Mouse (Mus musculus) cerebellum, postnatal 10 days (tissue): ENCODE measurements around the gene Zbtb42.
A peak's percentile ranks its signal among the peaks of the same experiment; 100 is the strongest.

Experiments used
- DNase-seq, 2 experiments: peaks; one replicate each; pipeline ENCODE4 v3.0.0; 2021; ENCODE audit warnings: mixed read lengths in 2 of 2

Gene Zbtb42

DNA sequence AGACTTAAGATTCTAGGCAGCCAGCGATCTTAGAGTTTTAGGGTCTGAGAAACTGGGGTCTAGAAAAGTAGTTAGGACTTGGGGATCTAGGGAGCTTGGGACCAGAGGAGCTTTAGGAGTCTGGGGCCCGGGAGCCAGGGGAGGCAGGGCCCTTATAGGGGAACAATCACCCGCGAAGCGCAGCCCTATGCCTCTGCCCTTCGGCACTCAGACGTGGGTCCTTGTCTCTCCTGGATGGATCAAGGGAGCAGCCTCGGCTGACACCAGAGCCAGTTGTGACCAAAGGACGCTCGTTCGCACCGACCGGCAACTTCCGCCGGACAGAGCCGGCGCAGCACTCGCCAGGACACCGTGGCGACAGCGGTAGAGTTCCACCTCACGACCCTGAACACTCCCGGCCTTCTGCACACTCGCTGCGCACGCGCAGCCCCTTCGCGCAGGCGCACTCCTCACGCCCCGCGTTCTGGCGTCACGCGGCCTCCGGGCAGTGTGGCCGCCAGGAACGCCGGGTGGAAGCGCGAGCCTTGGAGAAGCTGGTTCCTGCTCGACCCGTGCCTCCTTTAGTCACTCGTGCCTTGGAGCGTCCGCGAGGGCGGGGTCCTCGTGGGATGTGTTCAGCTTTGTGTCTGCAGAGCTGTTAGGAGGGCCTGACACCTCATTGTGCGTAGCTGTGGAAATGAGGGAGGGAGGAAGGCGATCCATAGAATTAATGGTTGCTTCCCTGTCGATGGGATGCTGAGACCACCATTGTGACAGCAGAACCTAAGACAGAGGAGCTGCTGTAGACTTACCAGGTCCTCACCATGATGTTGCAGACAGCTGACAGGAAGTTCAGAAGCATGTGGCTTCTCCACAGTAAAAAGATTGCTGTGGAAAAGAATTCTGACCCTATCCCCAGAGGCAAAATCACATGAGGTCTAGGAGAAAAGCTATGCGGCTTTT lies 14.8 kb downstream of the Zbtb42 start:
- peak; percentile 97 to 98 for DNase-seq

DNA sequence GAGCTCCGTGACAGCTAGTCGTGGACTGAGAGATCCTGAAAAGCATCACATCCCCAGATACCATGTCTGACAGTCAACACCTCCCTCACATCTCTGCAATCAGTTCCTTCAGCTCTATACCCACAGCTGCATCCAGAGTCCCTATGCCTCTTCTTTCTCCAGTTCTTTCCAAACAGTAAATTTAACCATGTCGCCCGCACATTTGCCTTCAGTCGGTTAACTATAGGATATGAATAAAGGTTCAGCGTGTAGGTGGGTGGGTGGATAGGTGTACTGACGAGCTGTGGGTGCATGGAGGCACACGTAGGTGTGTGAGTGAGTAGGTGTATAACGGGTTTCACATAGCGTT lies 15.5 kb downstream of the Zbtb42 start:
- DNase-seq, result no peak

DNA sequence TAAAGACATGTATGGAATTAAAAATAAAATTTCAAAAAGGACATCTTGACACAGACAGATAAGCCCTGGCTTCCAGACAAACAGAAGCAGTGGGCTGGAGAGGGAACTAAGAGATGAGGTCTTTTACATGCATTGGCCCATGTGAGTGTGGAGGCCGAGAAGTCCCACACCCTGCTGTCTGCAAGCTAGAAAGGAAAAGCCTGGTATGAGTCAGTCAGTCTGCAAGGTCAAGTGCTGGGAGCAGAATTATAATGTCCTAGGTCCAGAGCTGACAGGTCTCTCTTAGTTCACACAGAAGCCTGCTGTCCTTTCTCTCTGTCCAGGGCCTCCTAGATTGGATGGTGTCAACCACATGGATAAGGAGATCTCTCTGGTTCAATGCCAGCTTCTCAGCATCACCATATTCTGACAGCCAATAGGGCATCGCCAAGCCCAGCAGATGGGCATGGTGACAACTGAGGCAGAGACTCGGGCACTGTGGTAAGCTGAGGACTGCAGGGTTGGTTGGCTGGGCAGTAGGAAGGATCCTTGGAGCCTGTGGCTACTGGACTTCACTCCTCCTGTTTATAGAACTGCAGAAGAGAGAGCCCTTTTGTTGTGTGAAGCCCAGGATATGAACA lies 18.3 kb downstream of the Zbtb42 start:
- DNase-seq, result peak; percentile 79

DNA sequence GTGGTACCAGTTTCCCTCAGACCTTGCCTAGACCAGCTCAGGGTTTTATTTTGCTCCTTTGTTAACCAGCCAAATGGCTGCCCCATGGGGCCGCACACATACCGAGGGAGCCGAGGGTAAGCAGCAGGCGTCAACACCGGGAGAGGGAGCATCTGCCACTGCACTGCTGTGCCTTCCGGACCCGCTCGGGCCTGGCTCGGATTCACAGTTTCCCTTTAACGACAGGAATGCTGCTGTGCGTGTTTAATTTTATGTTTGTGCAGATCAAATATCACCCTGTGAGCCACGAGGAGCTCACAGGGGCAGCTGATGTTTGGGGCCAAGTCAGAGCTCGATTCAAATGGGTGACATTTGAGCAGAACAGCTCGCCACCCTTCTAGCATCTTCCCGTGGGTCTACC lies 21.9 kb downstream of the Zbtb42 start:
- peak in 1 of 2 experiments; percentile 34 for DNase-seq

DNA sequence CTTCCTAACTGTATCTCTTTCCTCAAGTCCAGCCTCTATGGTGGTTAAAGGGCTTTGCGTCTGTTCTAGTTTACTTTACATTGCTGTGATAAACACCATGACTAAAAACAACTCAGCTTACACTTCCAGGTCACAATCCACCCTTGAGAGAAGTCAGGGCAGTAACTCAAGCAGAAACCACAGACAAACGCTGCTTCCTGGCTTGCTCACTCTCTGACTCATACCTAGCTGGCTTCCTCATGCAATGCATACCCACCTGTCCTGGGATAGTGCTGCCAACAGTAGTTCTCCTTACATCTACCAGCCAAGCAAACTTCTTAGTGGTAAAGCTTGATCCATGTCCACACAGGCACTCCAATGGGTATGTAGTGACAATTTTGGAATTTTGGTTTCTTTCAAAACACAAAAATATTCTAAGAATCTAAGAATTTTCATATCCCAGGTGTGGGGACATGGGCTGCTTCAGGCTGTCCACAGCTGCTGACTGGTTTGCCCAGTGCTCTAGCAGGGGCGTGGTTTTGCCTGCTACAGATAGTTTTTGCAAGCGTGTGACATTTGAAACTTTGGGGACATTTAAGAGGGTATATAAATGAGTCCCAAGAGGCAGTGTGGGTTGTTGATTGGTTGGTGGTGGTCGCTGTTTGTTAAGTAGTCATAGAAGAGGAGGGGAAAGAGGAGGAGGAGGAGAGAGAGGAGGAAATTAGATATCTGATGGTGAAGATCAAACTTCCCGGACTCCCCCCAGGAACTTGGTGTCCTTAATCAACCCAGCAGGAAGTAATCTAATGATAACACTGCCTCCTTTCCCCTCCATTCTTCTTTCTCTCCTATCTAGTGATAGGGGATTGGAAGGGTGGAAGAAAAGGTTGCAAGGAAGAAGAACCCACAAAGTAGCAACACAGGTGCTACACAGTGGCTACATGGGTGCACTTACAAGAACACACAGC lies 24.0 kb downstream of the Zbtb42 start:
- no peak for DNase-seq

DNA sequence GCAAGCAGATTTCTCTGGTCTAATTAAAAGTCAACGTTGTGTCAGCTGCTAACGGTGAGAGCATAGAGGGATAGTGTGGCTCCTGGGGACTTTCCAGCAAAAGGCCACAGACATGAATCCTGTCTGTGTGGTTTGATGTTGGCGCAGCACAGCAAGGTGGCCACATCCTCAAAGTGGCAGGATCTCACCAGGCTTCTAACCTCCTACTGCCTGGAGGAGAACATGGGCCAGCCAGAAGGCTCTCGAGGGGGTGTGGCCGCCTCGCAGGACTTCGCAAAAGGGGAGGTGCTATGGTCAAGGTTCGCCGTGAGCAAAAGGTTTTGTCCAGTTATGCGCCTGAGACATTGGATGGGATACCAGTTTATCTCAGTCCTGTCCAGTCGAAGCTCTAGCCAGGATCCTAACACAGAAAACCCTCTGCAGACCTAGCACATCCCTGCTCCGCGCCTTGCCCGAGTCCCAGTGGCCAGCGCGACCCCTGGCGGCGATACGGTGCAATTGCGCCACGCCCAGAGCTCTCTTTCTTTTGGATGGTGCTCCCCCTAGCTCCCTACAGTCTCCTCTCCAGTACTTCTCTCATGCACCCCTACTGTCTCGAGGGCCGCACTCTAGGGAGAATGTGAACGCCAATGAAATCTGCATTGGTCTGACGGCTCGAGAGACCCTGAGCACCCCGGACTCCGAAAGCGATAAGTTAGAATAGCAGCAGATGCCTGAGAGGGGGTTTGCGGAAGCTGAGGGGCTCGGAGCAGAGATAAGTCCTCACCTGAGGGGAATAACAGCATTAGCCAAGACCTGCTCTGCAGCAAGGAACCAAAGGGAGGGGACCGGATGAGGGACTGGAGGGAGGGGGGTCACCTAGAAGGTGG lies 28.3 kb downstream of the Zbtb42 start:
- peak; percentile 95 to 96 for DNase-seq

DNA sequence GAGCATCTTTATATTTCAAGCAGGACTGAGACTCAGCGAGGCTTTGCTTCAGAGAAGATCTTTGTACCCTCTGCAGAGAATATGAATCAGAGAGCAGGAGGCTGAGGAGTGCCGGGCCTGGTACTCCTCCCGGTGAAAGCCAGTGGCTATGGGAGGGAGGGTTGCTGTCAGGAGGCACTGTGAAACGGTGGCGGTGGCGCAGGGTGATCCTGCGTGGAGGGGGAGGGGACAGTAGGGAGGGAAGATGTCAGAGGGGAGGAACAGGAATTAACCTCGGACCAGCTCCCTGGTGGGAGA lies 28.9 kb downstream of the Zbtb42 start:
- no peak for DNase-seq

DNA sequence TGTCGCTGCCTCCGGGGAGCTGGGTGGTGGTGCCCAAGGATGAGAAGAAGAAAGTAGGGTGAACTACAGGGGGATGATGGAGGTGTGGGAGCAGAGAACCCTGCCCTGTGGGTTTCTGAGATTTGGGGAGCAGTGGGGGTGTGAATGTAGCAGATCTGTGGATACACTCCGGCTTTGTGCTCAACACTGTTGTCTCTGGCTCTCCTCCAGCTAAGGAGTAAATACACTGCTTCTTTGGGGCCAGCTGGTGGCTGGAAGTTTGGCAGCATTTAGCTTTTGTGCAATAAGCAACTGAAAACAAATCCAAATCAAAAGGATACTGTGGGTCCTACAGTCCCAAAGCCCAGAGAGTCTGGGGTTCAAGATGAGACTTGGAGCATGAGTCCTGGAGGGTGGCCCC lies 35.4 kb downstream of the Zbtb42 start:
- peak; percentile 41 to 61 for DNase-seq

DNA sequence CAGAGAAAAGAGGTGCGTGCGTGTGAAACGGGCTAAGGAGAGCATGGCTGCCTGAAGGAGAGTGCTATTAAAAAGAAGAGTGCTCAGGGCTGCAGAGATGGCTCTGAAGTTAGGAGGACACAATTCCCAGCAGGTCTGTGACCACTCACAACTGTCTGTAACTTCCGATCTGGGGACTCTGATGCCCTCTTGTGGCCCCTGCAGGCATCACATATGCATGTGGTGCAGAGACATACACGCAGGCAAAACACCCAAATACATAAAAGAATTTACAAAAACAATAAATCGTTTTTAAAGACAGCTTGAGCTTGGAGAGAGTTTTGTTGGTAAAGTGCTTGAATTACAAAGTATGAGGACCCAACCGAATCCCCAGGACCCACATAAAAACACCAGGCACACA lies 38.5 kb downstream of the Zbtb42 start:
- DNase-seq, result peak; percentile 74 to 75

DNA sequence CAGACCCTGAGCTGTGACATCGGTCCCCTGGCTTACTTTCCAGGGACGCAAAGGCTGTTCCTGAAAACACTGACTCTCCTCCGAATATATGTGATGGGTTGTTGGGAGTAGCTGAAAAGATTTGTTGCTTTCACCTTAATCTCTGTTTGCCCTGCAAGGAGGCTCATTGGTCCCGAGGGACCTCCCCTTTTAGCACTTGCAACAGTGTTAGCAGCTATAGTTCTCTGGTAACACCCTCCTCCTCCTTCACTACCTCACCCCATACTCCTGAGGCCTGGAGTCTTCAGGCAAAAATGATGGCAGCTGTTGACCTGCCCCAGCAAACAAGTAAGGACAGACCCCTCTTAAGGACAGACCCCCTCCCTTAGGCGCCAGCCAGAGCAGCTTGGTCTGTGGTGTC lies 40.4 kb downstream of the Zbtb42 start:
- no peak for DNase-seq

DNA sequence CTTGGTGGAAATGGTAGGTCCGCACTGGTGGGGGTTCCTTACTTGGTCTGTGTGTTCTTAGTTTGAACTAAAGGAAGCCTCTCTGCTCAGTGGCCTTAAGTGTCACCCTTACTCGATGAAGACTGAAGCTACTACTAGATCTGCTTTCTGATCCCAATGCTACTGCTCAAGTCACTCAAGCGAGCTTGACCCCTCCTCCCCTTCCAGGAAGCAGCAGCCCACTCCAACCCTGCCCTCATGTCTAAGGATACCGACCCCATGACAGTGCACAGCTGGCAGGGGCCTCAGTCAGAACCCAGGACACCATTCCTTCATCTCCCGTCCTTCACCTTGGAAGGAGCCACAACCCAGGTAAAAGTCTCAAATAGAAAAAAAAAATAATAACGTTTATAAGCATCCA lies 41.6 kb downstream of the Zbtb42 start, which contains the start of gene Cep170b:
TSS of gene Cep170b (plus strand) at position 240 of the 400 bp plus-strand sequence.
- no peak for DNase-seq

DNA sequence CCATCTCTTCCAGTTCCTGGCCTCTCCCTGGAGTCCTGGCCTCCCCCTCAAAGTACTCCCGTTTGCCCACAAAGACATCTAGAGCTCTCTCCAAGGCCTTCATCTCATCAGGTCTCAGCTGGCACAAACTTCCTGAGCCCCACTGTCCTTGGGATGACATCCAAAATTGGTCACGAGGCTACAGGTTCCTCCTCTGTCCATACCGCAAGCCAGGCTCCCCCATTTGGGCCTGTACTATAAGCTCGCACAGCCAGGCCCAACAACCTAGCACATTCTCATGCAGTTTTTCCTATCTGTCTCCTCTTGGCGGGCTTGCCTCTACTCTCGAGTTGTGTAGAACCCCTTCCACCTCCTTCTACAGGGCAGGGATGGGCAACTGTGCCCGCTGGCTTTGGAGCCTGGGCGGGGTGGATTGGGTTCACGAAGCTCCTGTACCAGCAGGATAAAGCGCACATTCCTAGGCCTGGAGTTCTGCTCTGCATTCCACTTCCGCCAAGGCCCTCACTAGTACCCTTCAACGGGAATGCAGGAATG lies 42.3 kb downstream of the Zbtb42 start:
- DNase-seq, result peak in 1 of 2 experiments; percentile 32

DNA sequence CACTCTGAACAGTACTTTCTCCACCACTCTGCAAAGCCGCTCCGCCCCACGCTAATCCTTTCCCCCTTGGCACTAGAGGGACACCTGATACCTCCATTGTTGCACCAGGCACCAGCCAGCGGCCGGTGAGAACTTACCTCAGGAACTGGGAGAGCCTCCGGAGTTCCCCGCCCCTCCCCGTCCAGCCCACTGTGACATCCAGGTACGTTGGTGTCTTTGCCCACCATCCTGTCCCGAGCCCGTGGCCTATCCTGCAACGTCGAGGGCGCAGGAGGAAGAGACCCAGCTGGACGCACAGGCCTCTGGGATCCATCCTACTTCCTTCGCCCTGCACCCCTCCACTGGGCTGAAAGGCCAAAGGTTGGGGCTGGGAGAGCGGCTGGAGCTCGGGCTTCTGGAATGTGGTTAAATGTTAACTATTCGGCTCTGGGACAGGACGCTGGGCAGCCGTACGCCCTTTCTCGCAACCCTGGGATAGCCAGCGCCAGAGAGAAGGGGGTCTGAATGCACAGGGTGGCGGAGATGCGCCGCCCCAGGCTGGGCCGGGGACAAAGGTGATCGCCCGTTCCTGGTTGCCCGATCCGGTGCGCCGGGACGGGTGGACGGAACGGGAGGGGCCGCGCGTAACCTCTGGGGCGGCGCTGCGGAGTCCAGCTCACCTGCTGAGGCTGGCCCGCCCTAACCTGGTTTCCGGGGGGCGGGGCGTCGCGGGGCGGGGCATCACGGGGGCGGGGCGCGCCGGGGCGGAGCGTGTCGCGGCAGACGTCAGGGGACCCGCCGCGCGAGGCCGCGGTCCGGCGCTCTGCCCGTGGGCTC lies 43.0 kb downstream of the Zbtb42 start:
- DNase-seq, result peak; percentile 83 to 85

DNA sequence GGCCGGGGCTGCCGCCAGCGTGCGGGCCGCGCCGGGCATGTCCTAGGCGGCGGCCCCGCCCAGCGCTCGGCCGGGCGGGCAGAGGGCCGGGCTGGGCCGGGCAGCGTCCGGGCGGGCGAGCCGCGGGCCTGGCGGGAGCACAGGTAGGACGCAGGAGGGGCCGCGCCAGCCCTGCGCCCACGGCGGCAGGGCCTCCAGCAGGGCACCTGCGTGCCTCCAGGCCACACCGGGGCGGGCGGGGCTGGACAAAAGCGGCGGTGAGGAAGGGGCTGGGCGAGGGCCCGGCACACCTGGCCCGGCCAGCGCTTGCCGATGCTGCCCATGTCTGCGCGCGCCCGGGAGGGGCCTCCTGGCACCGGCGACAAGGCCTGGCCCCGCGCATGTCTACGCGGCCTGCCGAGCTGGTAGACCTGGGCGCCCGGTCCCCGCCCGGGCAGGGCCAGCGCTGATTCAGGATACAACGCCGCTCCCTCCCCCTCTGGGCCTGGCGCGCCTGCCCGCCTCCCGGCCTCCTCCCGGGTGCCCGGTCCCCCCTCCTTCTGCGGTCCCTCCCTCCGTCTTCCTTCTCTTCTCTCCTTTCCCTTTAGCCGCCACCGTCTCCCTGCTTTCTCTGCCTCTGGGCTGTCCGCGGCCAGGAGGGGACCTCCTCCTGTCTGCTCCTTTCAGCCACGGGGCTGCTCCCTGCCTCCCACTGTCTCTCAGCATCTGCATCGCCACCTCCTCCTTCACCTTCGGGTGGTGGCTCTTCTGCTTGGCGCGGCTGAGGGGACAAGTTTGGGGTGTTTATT lies 43.8 kb downstream of the Zbtb42 start:
- peak; percentile 79 to 80 for DNase-seq

DNA sequence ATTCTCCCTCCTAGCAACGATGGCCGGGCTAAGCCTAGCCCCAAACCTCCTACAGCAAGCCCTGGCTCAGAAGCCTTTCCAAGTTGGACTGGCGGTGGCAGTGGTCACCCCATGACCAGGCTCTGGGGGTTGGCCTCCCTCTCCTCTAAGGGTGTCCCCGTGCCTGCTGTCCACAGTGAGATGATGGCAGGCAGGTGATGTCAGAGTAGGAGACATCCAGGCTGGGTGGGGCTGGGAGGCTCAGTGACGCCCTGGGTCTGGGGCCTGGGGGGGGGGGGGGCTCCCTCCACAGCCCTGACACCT lies 44.4 kb downstream of the Zbtb42 start:
- peak; percentile 46 to 52 for DNase-seq

DNA sequence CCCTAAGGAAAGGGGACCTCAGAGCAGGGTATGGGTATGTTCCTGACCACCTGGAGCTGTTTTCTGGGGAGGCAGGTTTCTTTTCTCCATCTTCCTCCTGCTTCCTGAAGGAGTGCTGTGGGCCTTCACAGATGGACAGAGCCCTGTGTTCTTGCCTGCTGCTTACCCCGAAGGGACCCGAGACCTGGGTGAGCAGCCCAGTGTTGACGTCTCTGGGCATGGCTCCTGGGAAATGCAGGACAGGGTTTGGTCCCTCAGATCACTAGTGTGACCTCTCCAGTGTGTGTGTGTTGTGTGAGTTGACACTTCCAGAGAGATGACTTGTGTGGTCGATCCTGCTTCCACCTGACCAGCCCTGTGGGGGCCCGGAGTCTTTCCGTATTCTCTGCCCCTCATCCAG lies 44.8 kb downstream of the Zbtb42 start:
- DNase-seq, result no peak

DNA sequence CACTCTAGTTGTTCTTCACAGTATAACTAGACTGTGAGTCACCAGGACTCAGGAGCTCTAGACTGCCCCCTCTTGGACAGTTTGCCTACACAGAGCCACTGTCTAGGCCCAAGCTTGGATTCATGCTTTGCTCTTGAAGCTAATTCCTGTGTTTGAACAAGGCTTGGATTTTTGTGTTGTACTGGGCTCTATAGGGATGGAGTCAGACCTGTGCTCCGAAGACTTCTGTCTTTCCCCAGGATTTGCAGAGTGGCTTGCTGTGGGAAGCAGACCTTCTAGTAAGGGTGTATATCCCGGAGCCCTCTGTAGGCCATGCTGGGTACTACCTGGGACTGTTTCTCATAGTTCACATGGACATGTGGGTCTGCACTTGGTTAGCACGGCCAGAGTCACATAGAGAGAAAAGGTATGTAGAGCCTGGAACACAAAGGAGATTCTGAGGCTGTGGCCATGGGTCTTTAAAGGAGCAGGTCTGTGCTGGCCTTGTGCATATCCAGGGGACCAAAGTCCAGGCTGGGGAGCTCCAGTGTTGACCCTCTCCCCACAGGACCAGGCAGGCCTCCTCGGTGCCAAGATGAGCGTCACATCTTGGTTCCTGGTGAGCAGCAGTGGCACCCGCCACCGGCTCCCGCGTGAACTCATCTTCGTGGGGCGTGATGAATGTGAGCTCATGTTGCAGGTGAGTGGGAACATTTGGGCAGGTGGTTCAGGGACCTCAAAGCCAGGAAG lies 45.6 kb downstream of the Zbtb42 start:
- peak; percentile 92 to 93 for DNase-seq

DNA sequence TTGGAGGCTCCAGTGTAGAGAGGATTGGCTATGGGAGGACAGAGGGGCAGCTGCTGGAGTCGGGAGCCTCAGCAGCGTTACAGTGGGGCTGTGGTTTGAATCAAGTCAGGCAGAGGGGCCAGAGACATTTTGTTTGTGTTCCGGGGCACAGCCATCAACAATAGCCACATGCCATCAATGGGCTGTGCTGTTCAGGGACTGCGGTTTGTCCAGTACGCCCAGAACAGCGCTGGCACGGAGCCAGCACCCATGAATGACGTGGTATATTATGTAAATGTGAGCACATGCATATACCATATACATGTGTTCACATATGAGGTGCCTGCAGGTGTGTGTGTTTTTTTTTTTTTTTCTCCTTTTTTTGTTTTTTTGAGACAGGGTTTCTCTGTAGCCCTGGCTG lies 49.2 kb downstream of the Zbtb42 start:
- DNase-seq, result no peak

DNA sequence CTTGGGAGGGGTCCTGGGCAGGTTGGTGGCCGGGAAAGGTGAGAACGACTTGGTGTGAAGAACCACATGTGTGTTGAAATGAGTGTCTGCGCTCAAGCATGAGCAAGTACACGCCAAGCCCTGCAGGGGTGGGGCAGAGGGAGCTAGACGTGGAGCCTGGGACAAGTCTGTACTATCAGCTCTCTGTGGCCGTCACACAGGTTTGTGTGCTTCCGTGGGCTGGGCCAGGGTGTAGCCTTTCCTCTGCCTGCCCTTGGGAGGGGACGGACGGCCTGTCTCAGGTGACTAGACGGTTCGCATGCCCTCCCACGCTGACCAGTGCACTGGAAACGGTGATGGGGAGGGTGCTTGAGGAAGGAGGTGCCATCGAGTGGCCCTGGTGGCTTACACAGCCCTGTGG lies 52.2 kb downstream of the Zbtb42 start:
- no peak for DNase-seq
